Mouse (Mus musculus): Measurements from ENCODE around the gene Dcp1b.

DNA sequence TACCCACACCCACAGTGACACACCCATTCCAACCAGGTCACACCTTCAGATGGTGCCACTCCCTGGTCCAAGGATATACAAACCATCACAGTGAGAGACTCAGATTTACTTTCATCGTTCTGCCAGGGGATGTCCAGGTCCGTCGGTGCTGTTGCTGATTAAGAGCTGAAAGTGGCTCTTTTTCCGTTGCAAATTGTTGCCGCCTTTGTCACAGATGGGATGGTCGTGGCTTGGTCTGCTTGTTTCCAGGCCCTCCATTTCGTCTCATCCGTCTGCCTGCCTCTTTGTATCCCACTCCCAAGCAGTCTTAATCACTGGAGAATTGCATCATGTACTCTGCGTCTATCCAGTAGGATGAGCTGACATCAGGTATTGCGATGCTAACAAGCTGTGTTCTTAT, 74.7 kb downstream of the Dcp1b start:
- TF ChIP-seq CTCF (IDR thresholded peaks at IDR 0.05; ENCODE audit: low read depth) (no peak), EP300 (IDR thresholded peaks at IDR 0.05; ENCODE audit: low read depth) (no peak)
